Mouse (Mus musculus) midbrain, postnatal 0 days (tissue): ENCODE measurements around the gene Naa40. TPM values are rescaled to one million over a fixed set of nuclear protein-coding genes. Genes with fewer than 3 reads are reported as not detected.
A peak's percentile ranks its signal among the peaks of the same experiment; 100 is the strongest.

Source experiments
- ATAC-seq: fragments of 200-750 bp; cut with Nextera tagmentation; 2 replicates; pipeline ENCODE4 v1.8.0; 2017; ENCODE audit warnings: moderate number of reproducible peaks, mild to moderate bottlenecking, moderate TSS enrichment, moderate library complexity; ENCODE audit not compliant: low FRiP score
- DNase-seq: peaks from one replicate; pipeline ENCODE4 v3.0.0-alpha.2; 2015; ENCODE audit warnings: low spot score
- H3K27ac ChIP-seq: fragments of 300-500 bp; sonication (generic); 2 replicates; pipeline ENCODE4 v1.5.1; 2014; ENCODE audit warnings: low read depth, mild to moderate bottlenecking, low read length, mixed read lengths
- H3K27me3 ChIP-seq: fragments of 300-500 bp; sonication (generic); 2 replicates; pipeline ENCODE4 v1.6.1; 2014; ENCODE audit warnings: low read length, control low read depth, mixed read lengths; ENCODE audit not compliant: insufficient read depth
- H3K36me3 ChIP-seq: fragments of 300-500 bp; sonication (generic); 2 replicates; pipeline ENCODE4 v1.6.1; 2014; ENCODE audit warnings: low read length, control low read depth, mixed read lengths; ENCODE audit not compliant: insufficient read depth
- H3K4me1 ChIP-seq: fragments of 300-500 bp; sonication (generic); 2 replicates; pipeline ENCODE4 v1.6.1; 2014; ENCODE audit warnings: mild to moderate bottlenecking, control low read depth, antibody characterized with exemption, low read length, mixed read lengths; ENCODE audit not compliant: insufficient read depth
- H3K4me2 ChIP-seq: fragments of 300-500 bp; sonication (generic); 2 replicates; pipeline ENCODE4 v1.6.1; 2014; ENCODE audit warnings: low read depth, mild to moderate bottlenecking, low read length, mixed read lengths; ENCODE audit not compliant: poor library complexity, severe bottlenecking
- H3K4me3 ChIP-seq: fragments of 300-500 bp; sonication (generic); 2 replicates; pipeline ENCODE4 v1.5.1; 2014; ENCODE audit warnings: low read depth, mild to moderate bottlenecking, low read length, moderate library complexity
- H3K9ac ChIP-seq: fragments of 300-500 bp; sonication (generic); replicated peaks from 2 replicates; pipeline ENCODE4 v1.6.1; 2014; ENCODE audit warnings: mild to moderate bottlenecking, low read length, moderate library complexity, mixed read lengths; ENCODE audit not compliant: poor library complexity, severe bottlenecking
- H3K9me3 ChIP-seq: fragments of 300-500 bp; sonication (generic); 2 replicates; pipeline ENCODE4 v1.6.1; 2016; ENCODE audit warnings: low read length, control low read depth
- CTCF ChIP-seq: IDR thresholded peaks from 2 replicates; pipeline ENCODE4 v1.5.1; 2016; ENCODE audit warnings: antibody characterized with exemption, mild to moderate bottlenecking
- WGBS: fragments of 180-500 bp; shearing (Covaris S2); extraction: QIAGEN DNeasy Blood & Tissue Kit; methylation state at CpG from one replicate; pipeline ENCODE4 v1.1.7; 2014; 5-methylcytosine and 5-hydroxymethylcytosine counted together
- polyA plus RNA-seq: library from polyadenylated mRNA; unstranded; fragments of >200 nt; fragmentation: Nextera tagmentation; extraction: Ambion mirVana; gene quantifications from 2 replicates; pipeline ENCODE4 v1.2.1, GENCODE M21; 2015
- total RNA-seq: library from RNA; depleted of rRNA; stranded (reverse); fragments of >200 nt; gene quantifications from 2 replicates; pipeline ENCODE4 v1.2.3, GENCODE M21; 2014

Naa40 gene
- total and polyA plus RNA-seq, 2 experiments from 2014 or later = 46.1 to 62.5 TPM

DNA sequence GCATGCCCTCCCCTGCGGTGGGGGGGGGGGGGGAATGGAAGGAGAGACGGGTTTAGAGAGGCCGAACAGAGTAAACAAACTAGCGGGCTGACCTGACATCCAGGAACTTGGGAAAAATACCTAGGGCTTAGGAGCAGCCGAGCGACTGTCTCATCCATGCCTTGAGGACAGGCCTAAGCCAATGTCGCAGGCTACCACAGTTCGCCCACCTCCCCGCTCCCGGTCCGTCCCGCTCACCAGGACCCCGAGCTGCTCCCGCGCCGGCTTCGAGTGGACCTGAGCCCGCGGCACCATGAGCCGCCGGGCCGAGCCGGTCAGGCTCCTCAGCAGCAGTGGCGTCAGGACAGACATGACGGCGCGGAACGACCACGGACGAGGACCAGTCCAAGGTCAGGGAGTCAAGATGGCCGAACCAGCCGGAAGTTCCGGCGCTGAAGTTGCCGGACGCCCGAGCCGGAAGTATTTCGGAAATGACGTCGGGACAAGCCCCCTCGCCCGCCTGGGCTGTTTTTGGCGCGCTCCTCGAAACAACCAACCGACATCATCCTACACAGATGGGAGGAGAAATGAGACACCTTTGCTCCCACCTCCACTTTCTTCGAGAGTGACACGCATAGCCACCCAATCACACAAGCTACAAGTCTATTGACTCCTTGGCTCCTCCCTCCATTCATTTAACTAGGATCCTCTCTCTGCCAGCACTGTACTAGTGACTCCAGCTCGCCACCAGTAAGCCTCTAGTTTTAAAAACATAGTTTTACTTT is 23.6 kb downstream of the Naa40 start, which contains the start of gene Cox8a:
TSS of gene Cox8a (minus strand) at position 455 of the 764 bp plus-strand sequence.
- Histone ChIP-seq H3K27me3 (no peaks in the 10 kb centered on the region), H3K4me2 (peak within 1 kb of the TSS; percentile 77), H3K9ac (peak within 1 kb of the TSS; percentile 65), H3K4me1 (peaks cover 8% of the 10 kb centered on the region; the same call in 1 of the 2 replicates), H3K9me3 (no peaks in the 10 kb centered on the region), H3K27ac (peak within 1 kb of the TSS; percentile 85), H3K36me3 (peaks cover 10% of the 10 kb centered on the region), H3K4me3 (peak within 1 kb of the TSS; percentile 59)
- DNase-seq (peak; percentile 98), ATAC-seq (peak; percentile 96)
- peak; percentile 13; the same call in 1 of the 2 replicates for TF ChIP-seq CTCF
- under 1% methylated on average over 50 of the region's 50 CpGs for WGBS

DNA sequence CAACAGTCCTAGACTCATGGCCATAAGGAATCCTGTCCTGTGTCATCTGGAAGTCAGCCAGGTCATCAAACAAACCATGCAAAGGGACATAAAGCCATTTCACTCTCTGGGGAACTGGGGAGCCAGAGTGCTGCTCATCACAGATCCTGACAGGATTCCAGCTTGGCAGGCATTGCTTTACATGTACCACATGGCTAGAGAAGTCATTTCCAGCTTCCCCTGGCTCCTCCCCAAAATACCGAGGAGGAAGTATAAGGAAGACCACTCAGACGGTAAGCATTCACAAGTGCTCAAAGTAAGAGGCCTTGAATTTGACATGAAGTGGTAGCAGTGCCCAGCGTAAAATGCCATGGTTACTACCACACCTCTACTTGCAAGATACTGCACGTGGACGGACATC is 26.5 kb downstream of the Naa40 start:
- Histone ChIP-seq H3K4me1 (peaks cover 8% of the 10 kb centered on the region; the same call in 1 of the 2 replicates), H3K27me3 (no peaks in the 10 kb centered on the region), H3K9me3 (no peaks in the 10 kb centered on the region), H3K4me3 (no peak overlapping the region), H3K4me2 (no peak overlapping the region), H3K36me3 (peaks cover 10% of the 10 kb centered on the region), H3K9ac (0 out of 2 replicates have a peak overlapping the region, but pooled peaks have one; percentile 29), H3K27ac (no peak overlapping the region)
- ATAC-seq (no peak), DNase-seq (peak; percentile 27)
- 89% methylated on average over 5 of the region's 5 CpGs for WGBS
- TF ChIP-seq CTCF = no peak

DNA sequence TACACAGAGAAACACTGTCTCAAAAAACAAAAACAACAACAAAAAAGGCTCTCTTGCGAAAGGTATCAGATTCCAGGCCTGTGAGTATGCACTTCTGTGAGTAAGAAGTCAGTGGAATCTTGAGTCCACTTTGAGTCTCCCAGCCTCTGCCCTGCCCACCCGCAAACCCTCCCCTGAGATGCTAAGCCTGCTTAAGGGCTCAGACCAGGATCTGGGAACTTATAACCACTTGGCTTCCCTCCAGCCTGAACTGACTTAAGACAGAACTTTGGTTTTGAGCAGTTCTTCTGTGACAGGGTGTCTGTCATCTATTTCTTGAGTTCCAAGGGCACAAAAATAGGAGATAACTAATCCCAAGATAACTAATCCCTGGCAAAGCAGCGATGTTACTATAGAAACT is 28.0 kb downstream of the Naa40 start:
- WGBS = 93% methylated on average over 3 of the region's 3 CpGs
- H3K9me3 ChIP-seq = no peaks in the 10 kb centered on the region

DNA sequence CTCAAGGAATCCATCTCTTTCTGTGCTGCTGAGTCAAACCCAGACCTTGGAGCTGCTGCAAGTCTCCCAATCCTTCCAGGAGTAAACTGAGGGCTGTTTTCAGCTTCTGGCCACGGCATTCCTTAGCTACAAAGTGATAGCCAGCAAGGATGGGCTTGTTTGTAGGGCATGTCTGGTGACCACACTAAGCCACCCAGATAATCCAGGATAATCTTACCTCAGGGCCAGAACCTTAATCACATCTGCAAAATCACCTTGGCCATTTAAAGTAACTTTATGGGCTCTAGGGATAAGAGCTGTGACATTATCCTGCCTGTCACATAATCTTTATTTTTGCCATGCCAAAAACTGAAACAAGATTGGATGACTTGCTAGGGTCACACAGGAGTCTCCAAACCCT is 28.8 kb downstream of the Naa40 start:
- ATAC-seq = no peak
- 60% methylated on average over 1 of the region's 1 CpGs for WGBS
- no peak overlapping the region for H3K4me3 ChIP-seq

More for the DNA sequence above, 28.0 kb downstream of the Naa40 start:
- Histone ChIP-seq H3K4me3 (no peak overlapping the region), H3K27ac (no peak overlapping the region), H3K27me3 (no peaks in the 10 kb centered on the region), H3K36me3 (peaks cover 10% of the 10 kb centered on the region), H3K9ac (no peak overlapping the region), H3K4me2 (no peak overlapping the region), H3K4me1 (peaks cover 8% of the 10 kb centered on the region; the same call in 1 of the 2 replicates)
- ATAC-seq = no peak
- TF ChIP-seq CTCF = no peak
- DNase-seq = no peak

DNA sequence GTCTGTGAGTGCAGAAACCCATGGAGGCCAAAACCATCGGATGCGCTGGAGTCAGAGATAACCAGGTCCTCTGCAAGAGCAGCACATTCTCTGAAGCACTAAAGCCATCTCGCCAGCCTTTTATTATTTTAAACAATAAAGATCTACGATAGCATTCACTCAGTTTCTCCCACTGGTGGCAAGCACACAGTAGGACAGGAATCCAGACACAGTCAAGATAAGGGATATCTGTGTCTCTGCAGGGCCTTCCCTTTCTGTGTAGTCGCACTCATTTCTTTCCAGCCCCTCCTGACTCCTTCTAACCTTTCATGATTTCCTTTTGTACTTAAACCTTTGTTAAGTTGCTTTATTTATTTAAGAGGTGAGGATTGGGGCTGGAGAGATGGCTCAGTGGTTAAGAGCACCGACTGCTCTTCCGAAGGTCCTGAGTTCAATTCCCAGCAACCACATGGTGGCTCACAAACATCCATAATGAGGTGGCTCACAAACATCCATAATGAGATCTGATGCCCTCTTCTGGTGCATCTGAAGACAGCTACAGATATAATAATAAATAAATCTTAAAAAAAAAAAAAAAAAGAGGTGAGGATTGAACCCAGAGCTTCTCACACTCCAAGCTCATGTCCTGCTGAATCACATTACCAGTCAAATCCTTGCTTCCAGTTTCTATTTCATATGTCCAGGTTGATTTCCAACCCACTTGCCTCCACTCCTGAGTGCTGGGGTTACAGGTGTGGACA is 30.9 kb downstream of the Naa40 start:
- Histone ChIP-seq H3K36me3 (peaks cover 10% of the 10 kb centered on the region), H3K9ac (no peak overlapping the region), H3K27ac (no peak overlapping the region), H3K9me3 (no peaks in the 10 kb centered on the region), H3K4me3 (no peak overlapping the region), H3K4me1 (peaks cover 7% of the 10 kb centered on the region), H3K27me3 (no peaks in the 10 kb centered on the region), H3K4me2 (no peak overlapping the region)
- no peak for DNase-seq
- WGBS = 80% methylated on average over 7 of the region's 7 CpGs
- peak; percentile 47 for TF ChIP-seq CTCF
- no peak for ATAC-seq

More for the DNA sequence above, 28.8 kb downstream of the Naa40 start:
- no peak for DNase-seq
- Histone ChIP-seq H3K9me3 (no peaks in the 10 kb centered on the region), H3K27ac (no peak overlapping the region), H3K4me1 (peaks cover 8% of the 10 kb centered on the region; the same call in 1 of the 2 replicates), H3K9ac (no peak overlapping the region), H3K4me2 (no peak overlapping the region), H3K27me3 (no peaks in the 10 kb centered on the region), H3K36me3 (peaks cover 10% of the 10 kb centered on the region)
- no peak for TF ChIP-seq CTCF
